Mouse (Mus musculus) embryonic fibroblast, embryonic 13.5 days (primary cell): ENCODE results near the gene Timm17a.

Experiments
- CTCF ChIP-seq: IDR thresholded peaks from 2 replicates; pipeline ENCODE4 v1.5.1; 2011; ENCODE audit warnings: mild to moderate bottlenecking, control low read depth, low read length, moderate library complexity, borderline replicate concordance; ENCODE audit not compliant: insufficient read depth
- POLR2A ChIP-seq: IDR thresholded peaks from 2 replicates; pipeline ENCODE4 v1.6.1; 2011; ENCODE audit warnings: low read depth, mild to moderate bottlenecking, control low read depth, low read length, moderate library complexity

DNA sequence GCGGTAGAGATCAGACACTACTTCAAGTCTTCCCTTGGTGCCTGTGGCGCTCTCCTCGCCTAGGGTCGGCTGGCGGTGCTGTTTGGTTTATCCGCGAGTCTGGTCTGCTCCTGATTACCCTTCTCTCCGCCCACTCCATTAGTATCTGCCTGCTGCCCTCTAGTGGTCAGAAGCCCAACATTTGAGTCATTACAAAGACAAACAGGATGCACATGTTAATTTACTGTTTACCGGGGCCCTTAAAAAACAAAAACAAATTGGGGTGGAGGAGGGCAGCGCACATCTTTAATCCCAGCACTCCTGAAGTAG, 54.5 kb downstream of the Timm17a start:
- TF ChIP-seq CTCF (peak; percentile 65; the same call in 1 of the 2 replicates), POLR2A (no peak)
